Mouse (Mus musculus) forebrain, embryonic 10.5 days (tissue): ENCODE measurements around the gene Ric8b. TPM values are rescaled to one million over a fixed set of nuclear protein-coding genes. Genes with fewer than 3 reads are reported as not detected.

Source experiments
- polyA plus RNA-seq: library from polyadenylated mRNA; unstranded; fragments of >200 nt; fragmentation: Nextera tagmentation; extraction: Ambion mirVana; gene quantifications from 2 replicates; pipeline ENCODE4 v1.2.1, GENCODE M21; 2016

Ric8b gene
- polyA plus RNA-seq, 1 experiment from 2014 or later, result 25.3 TPM

Other genes with a start within 250 kb of the Ric8b start
- gene Rfx4, start 161.6 kb upstream of the Ric8b start, polyA plus RNA-seq, result 24.8 and 26.1 TPM in 2 replicates
- 0.95 and 1.4 TPM in 2 replicates for gene Fhl4, start 184.9 kb downstream of the Ric8b start, polyA plus RNA-seq
- 49.8 and 51.3 TPM in 2 replicates for gene Tmem263, start 185.0 kb downstream of the Ric8b start, polyA plus RNA-seq
- 24.1 and 24.2 TPM in 2 replicates for gene Mterf2, start 210.4 kb downstream of the Ric8b start, polyA plus RNA-seq